Mouse (Mus musculus) G1E (cell line): ENCODE measurements around the gene Cep170b.

Experiments used
- CTCF ChIP-seq: IDR thresholded peaks from 2 replicates; pipeline ENCODE4 v1.5.1; 2012; ENCODE audit warnings: low read depth, low read length, inconsistent platforms, mixed read lengths
- GATA1 ChIP-seq: IDR thresholded peaks from 2 replicates; pipeline ENCODE4 v1.6.1; 2012; ENCODE audit warnings: borderline replicate concordance, low read length, inconsistent platforms, mixed read lengths
- TAL1 ChIP-seq: conservative IDR thresholded peaks from 2 replicates; pipeline ENCODE4 v1.6.1; 2012; ENCODE audit warnings: low read depth, low read length, inconsistent platforms, mixed read lengths

- no peak for TF ChIP-seq CTCF
- no peak for TF ChIP-seq TAL1
- TF ChIP-seq GATA1: no peak
These were observed 3.2 kb downstream of the Cep170b start for GRCm38 (mm10) chr12:112723445-112723844.
